Comparison of ENCODE assay signal across 8 mouse cellular contexts in the genomic region with DNA sequence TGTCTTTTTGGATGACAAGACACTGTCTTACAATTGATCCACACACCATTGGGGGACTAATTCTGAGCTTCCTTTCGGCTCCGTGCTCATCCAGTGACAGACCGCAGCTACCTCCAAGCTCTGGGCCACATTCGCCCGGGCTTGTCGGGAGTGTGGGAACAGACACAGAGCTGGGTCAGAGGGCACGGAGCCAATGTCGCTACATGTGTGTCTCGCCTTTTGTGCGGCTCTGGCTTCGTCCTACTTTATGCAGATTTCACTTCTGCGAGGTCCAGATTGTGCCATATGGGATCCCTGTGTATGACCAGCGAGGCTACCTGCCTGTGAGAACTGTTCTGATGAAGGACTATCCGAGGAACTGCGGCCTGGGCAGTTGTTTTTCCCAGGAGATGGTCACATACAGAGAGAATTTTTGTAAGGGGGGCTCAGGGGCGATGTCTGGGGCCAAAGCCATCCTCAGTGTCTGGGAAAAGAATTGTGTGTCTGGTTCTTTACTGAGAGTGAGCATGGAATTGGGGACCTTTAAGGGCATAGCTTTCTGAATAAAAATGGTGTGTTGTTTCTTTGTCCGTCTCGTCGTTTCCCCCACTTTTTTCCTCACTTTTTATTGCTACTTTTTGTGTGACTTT.
A peak's percentile ranks its signal among the peaks of the same experiment; 100 is the strongest.
DNase-seq lines count a peak whose midpoint lies in the region; ATAC-seq and TF ChIP-seq lines count a peak whose summit lies in the region.
"Had no signal": no experiment of that assay in that cellular context is flagged by ENCODE, and none has a peak within 500 bp of the region (broad histone marks: within the 10 kb centered on the region; RNA-seq: fewer than 3 reads in every experiment).

No protein-coding gene starts in this region.

- H3K9ac ChIP-seq in forebrain, embryonic 12.5 days, result no peak overlapping the region
- H3K9ac ChIP-seq in midbrain, embryonic 13.5 days (replicated peaks), result no peak overlapping the region

- H3K9me3 ChIP-seq in forebrain, embryonic 12.5 days, result no peaks in the 10 kb centered on the region
- no peaks in the 10 kb centered on the region for H3K9me3 ChIP-seq in midbrain, embryonic 13.5 days

- H3K36me3 ChIP-seq in forebrain, embryonic 12.5 days (replicated peaks), result no peaks in the 10 kb centered on the region
- no peaks in the 10 kb centered on the region for H3K36me3 ChIP-seq in midbrain, embryonic 13.5 days

- H3K4me2 ChIP-seq in forebrain, embryonic 12.5 days, result no peak overlapping the region
- H3K4me2 ChIP-seq in midbrain, embryonic 13.5 days (replicated peaks), result peak overlapping the region; percentile 22; the same call in 1 of the 2 replicates

- peaks cover 7% of the 10 kb centered on the region for H3K4me1 ChIP-seq in forebrain, embryonic 12.5 days
- peaks cover 15% of the 10 kb centered on the region for H3K4me1 ChIP-seq in midbrain, embryonic 13.5 days (replicated peaks)
- H3K4me1 ChIP-seq: megakaryocyte, embryonic 14.5 days had no signal

- WGBS in forebrain, embryonic 12.5 days, result 76% methylated on average over 19 of the region's 19 CpGs
- WGBS in midbrain, embryonic 13.5 days, result 58% methylated on average over 19 of the region's 19 CpGs

- intact Hi-C loops in left cerebral cortex, adult 2 months (cut with DNase I), result no loop called here

- DNase-seq in R1 (ENCODE audit: low read depth, low spot score), result peak; percentile 36
- peak; percentile 58 for DNase-seq in cerebellum, adult 11 months
- DNase-seq in left cerebral cortex, adult 2 months (ENCODE audit: extremely low spot score in 1 of 2, low spot score in 2 of 2), result no peak
- no peak for DNase-seq in heart, postnatal 4 days

- H3K4me3 ChIP-seq in forebrain, embryonic 12.5 days (replicated peaks), result no peak overlapping the region
- no peak overlapping the region for H3K4me3 ChIP-seq in midbrain, embryonic 13.5 days (replicated peaks)
- no peak overlapping the region for H3K4me3 ChIP-seq in left cerebral cortex, adult 2 months
- H3K4me3 ChIP-seq: megakaryocyte, embryonic 14.5 days had no signal

- H3K27ac ChIP-seq in forebrain, embryonic 12.5 days, result 0 out of 2 replicates have a peak overlapping the region, but pooled peaks have one; percentile 6
- peak overlapping the region; percentile 37 for H3K27ac ChIP-seq in midbrain, embryonic 13.5 days
- H3K27ac ChIP-seq in left cerebral cortex, adult 2 months, result no peak overlapping the region

- 0 out of 2 replicates have a peak, but pooled peaks cover 1% of the 10 kb centered on the region for H3K27me3 ChIP-seq in forebrain, embryonic 12.5 days
- H3K27me3 ChIP-seq in midbrain, embryonic 13.5 days, result no peaks in the 10 kb centered on the region
- H3K27me3 ChIP-seq: megakaryocyte, embryonic 14.5 days had no signal

- no peak for TF ChIP-seq CTCF in left cerebral cortex, adult 2 months (IDR thresholded peaks at IDR 0.05)

- peak; percentile 68 for ATAC-seq in forebrain, embryonic 12.5 days (ENCODE audit: low FRiP score)
- peak; percentile 78 for ATAC-seq in midbrain, embryonic 13.5 days
- ATAC-seq in monocyte, adult 5-6 weeks (replicated peaks; ENCODE audit: insufficient number of reproducible peaks, low FRiP score, low TSS enrichment, poor library complexity, severe bottlenecking), result no peak

Comparison
In these comparisons a context has a peak if more than half of its experiments do, and no peak if none do; other contexts are left out.
1. DNase-seq: peak in R1 (single experiment) and cerebellum, adult 11 months (single experiment); none in left cerebral cortex, adult 2 months (0 of 2) and heart, postnatal 4 days (single experiment).